Mouse (Mus musculus): ENCODE results near the gene Dph5. TPM values are rescaled to one million over a fixed set of nuclear protein-coding genes. Genes with fewer than 3 reads are reported as not detected.
"Not testable (repeated sequence)": the region's sequence is repeated elsewhere in the genome, so short reads cannot be mapped to it uniquely, and the experiment has no call there.

Gene Dph5
- polyA plus RNA-seq, 1 experiment from 2014 or later, result 24.2 TPM

- DNase-seq, result no peak
- Histone ChIP-seq H3K4me3 (replicated peaks; ENCODE audit: low read depth, low read length) (no peak overlapping the region), H3K9ac (replicated peaks; ENCODE audit: low read length) (no peak overlapping the region), H3K4me1 (ENCODE audit: control insufficient read depth, insufficient read depth, low read length) (0 out of 2 replicates have a peak, but pooled peaks cover 6% of the 10 kb centered on the region), H3K27ac (replicated peaks; ENCODE audit: low read depth, low read length) (no peak overlapping the region), H3K27me3 (ENCODE audit: control insufficient read depth, insufficient read depth, low read length) (no peaks in the 10 kb centered on the region), H3K4me2 (ENCODE audit: low read length) (no peak overlapping the region), H3K36me3 (ENCODE audit: control insufficient read depth, insufficient read depth, low read length) (no peaks in the 10 kb centered on the region), H3K9me3 (ENCODE audit: control insufficient read depth, low read length) (no peaks in the 10 kb centered on the region)
- WGBS, result 68% methylated on average over 10 of the region's 10 CpGs
- no peak for ATAC-seq (ENCODE audit: low FRiP score, low TSS enrichment)
Measured at GRCm38 (mm10) chr3:115855576-115855975, 32.1 kb upstream of the Dph5 start.

DNA sequence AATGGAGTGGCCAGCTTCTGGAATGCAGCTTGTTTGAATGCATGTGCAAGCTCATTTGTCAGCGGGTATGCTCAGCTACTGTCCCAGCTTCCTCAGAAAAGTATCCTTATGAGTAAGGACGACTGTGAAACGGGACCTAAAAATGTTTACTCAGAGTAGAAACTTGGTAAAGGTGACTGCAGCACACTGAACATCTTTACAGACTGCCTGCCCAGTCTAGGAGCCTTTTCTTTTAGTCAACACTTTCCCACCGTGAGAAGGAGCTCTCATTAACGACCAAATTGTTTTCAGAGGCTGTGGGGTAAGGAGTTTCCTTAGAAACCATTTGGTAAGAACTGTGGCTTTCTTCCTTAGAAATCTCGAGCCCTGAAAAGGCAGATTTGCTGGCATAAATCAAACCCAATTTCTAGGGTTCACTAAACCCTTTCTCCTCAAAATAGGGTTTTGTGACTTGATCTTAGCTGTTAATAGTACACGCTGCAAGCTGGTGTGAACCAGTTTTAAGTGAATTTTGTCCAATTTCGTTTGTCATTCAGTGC is 31.1 kb upstream of the Dph5 start:
- Histone ChIP-seq H3K27ac (replicated peaks; ENCODE audit: low read depth, low read length) (no peak overlapping the region), H3K9ac (replicated peaks; ENCODE audit: low read length) (no peak overlapping the region), H3K4me2 (ENCODE audit: low read length) (no peak overlapping the region), H3K36me3 (ENCODE audit: control insufficient read depth, insufficient read depth, low read length) (no peaks in the 10 kb centered on the region), H3K4me1 (ENCODE audit: control insufficient read depth, insufficient read depth, low read length) (0 out of 2 replicates have a peak, but pooled peaks cover 6% of the 10 kb centered on the region), H3K27me3 (ENCODE audit: control insufficient read depth, insufficient read depth, low read length) (no peaks in the 10 kb centered on the region), H3K4me3 (replicated peaks; ENCODE audit: low read depth, low read length) (no peak overlapping the region), H3K9me3 (ENCODE audit: control insufficient read depth, low read length) (no peaks in the 10 kb centered on the region)
- 12% methylated on average over 8 of the region's 8 CpGs for WGBS
- ATAC-seq (ENCODE audit: low FRiP score, low TSS enrichment), result no peak
- peak; percentile 54 for DNase-seq

DNA sequence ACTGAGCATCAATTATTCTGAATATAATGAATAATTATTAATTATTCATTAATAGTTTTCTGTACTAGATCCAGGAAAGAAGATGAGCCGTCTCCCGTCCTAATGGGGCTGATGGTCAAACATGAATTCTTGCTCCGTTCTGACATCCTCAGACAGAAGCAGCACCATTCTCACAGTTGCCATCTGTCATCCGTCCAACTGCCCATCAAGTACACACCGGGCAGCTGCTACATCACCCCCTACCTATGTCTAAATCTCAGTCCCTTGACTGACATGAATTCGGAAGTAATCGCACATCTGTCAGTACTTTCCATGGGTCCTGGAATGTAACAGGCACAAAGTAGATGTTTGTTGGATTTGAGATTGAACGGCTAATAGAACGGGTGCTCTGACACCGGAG is 30.2 kb upstream of the Dph5 start:
- H3K27me3 ChIP-seq (ENCODE audit: control insufficient read depth, insufficient read depth, low read length), result no peaks in the 10 kb centered on the region
- DNase-seq (no peak), ATAC-seq (ENCODE audit: low FRiP score, low TSS enrichment) (no peak; the same call in 1 of the 2 replicates)
- H3K9me3 ChIP-seq (ENCODE audit: control insufficient read depth, low read length), result no peaks in the 10 kb centered on the region
- 67% methylated on average over 10 of the region's 10 CpGs for WGBS
- no peak overlapping the region for H3K27ac ChIP-seq (replicated peaks; ENCODE audit: low read depth, low read length)
- no peak overlapping the region for H3K9ac ChIP-seq (replicated peaks; ENCODE audit: low read length)
- no peaks in the 10 kb centered on the region for H3K36me3 ChIP-seq (ENCODE audit: control insufficient read depth, insufficient read depth, low read length)
- H3K4me3 ChIP-seq (replicated peaks; ENCODE audit: low read depth, low read length), result no peak overlapping the region
- H3K4me2 ChIP-seq (ENCODE audit: low read length), result no peak overlapping the region
- 0 out of 2 replicates have a peak, but pooled peaks cover 6% of the 10 kb centered on the region for H3K4me1 ChIP-seq (ENCODE audit: control insufficient read depth, insufficient read depth, low read length)

DNA sequence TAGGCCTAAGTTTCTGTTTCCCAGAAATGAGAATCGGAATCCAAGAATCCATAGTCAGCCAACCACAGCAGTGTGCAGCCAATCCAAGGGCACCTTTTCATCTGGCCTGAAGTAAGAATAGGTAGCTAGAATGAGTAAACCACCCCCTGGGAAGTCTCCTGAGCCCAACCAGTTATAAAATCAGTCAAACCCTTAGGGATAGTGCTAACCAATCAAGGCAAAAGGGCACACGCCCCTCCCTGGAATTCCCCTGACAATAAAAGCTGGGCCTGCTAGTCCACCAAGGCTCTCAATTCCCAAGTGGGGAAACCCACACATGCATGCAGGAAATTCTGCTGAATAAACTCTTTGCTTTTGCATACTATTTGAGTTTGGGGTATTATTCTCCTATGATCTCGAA is 28.8 kb upstream of the Dph5 start:
- DNase-seq, result no peak
- Histone ChIP-seq H3K4me2 (ENCODE audit: low read length) (no peak overlapping the region), H3K4me1 (ENCODE audit: control insufficient read depth, insufficient read depth, low read length) (0 out of 2 replicates have a peak, but pooled peaks cover 6% of the 10 kb centered on the region), H3K9me3 (ENCODE audit: control insufficient read depth, low read length) (no peaks in the 10 kb centered on the region), H3K4me3 (replicated peaks; ENCODE audit: low read depth, low read length) (no peak overlapping the region), H3K9ac (replicated peaks; ENCODE audit: low read length) (no peak overlapping the region), H3K27me3 (ENCODE audit: control insufficient read depth, insufficient read depth, low read length) (no peaks in the 10 kb centered on the region), H3K36me3 (ENCODE audit: control insufficient read depth, insufficient read depth, low read length) (no peaks in the 10 kb centered on the region), H3K27ac (replicated peaks; ENCODE audit: low read depth, low read length) (no peak overlapping the region)
- no peak for ATAC-seq (ENCODE audit: low FRiP score, low TSS enrichment)
- WGBS, result 92% methylated on average over 3 of the region's 3 CpGs

DNA sequence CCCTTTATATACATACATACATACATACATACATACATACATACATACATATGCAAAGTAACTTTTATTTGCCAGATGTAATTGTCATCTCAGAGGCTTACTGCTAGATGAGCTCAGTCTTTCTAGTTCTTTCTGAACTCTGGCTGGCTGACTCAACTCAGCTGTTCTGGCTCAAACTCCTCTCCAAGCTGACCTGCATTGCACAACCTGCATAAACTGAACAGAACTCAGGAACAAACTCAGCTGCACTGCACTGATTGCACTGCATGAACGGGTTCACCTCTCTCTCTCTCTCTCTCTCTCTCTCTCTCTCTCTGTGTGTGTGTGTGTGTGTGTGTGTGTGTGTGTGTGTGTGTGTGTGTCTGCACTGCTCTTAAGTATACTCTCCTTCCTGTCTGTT is 26.9 kb upstream of the Dph5 start:
- DNase-seq; H3K9ac ChIP-seq (replicated peaks; ENCODE audit: low read length); H3K9me3 ChIP-seq (ENCODE audit: control insufficient read depth, low read length); H3K36me3 ChIP-seq (ENCODE audit: control insufficient read depth, insufficient read depth, low read length); H3K4me3 ChIP-seq (replicated peaks; ENCODE audit: low read depth, low read length); H3K4me2 ChIP-seq (ENCODE audit: low read length); H3K27ac ChIP-seq (replicated peaks; ENCODE audit: low read depth, low read length); H3K4me1 ChIP-seq (ENCODE audit: control insufficient read depth, insufficient read depth, low read length); ATAC-seq (ENCODE audit: low FRiP score, low TSS enrichment); H3K27me3 ChIP-seq (ENCODE audit: control insufficient read depth, insufficient read depth, low read length): not testable (repeated sequence)
- 89% methylated on average over 1 of the region's 1 CpGs for WGBS

GRCm38 (mm10) chr3:115863487-115863886 is 24.1 kb upstream of the Dph5 start:
- Histone ChIP-seq H3K27ac (replicated peaks; ENCODE audit: low read depth, low read length) (no peak overlapping the region), H3K4me2 (ENCODE audit: low read length) (no peak overlapping the region), H3K9ac (replicated peaks; ENCODE audit: low read length) (no peak overlapping the region), H3K4me3 (replicated peaks; ENCODE audit: low read depth, low read length) (no peak overlapping the region), H3K27me3 (ENCODE audit: control insufficient read depth, insufficient read depth, low read length) (no peaks in the 10 kb centered on the region), H3K36me3 (ENCODE audit: control insufficient read depth, insufficient read depth, low read length) (no peaks in the 10 kb centered on the region), H3K9me3 (ENCODE audit: control insufficient read depth, low read length) (no peaks in the 10 kb centered on the region), H3K4me1 (ENCODE audit: control insufficient read depth, insufficient read depth, low read length) (no peaks in the 10 kb centered on the region)
- DNase-seq (no peak), ATAC-seq (ENCODE audit: low FRiP score, low TSS enrichment) (no peak)
- 77% methylated on average over 4 of the region's 4 CpGs for WGBS

- Histone ChIP-seq H3K4me2 (ENCODE audit: low read length) (no peak overlapping the region), H3K4me1 (ENCODE audit: control insufficient read depth, insufficient read depth, low read length) (no peaks in the 10 kb centered on the region), H3K27me3 (ENCODE audit: control insufficient read depth, insufficient read depth, low read length) (no peaks in the 10 kb centered on the region), H3K36me3 (ENCODE audit: control insufficient read depth, insufficient read depth, low read length) (no peaks in the 10 kb centered on the region), H3K4me3 (replicated peaks; ENCODE audit: low read depth, low read length) (no peak overlapping the region), H3K9me3 (ENCODE audit: control insufficient read depth, low read length) (no peaks in the 10 kb centered on the region), H3K27ac (replicated peaks; ENCODE audit: low read depth, low read length) (no peak overlapping the region), H3K9ac (replicated peaks; ENCODE audit: low read length) (no peak overlapping the region)
- 86% methylated on average over 4 of the region's 4 CpGs for WGBS
- DNase-seq, result no peak
- ATAC-seq (ENCODE audit: low FRiP score, low TSS enrichment), result no peak
Measured at GRCm38 (mm10) chr3:115867150-115867549, 20.5 kb upstream of the Dph5 start.

GRCm38 (mm10) chr3:115867901-115868300 is 19.7 kb upstream of the Dph5 start:
- H3K4me1 ChIP-seq (ENCODE audit: control insufficient read depth, insufficient read depth, low read length), result no peaks in the 10 kb centered on the region
- no peaks in the 10 kb centered on the region for H3K9me3 ChIP-seq (ENCODE audit: control insufficient read depth, low read length)
- no peak for ATAC-seq (ENCODE audit: low FRiP score, low TSS enrichment)
- no peaks in the 10 kb centered on the region for H3K36me3 ChIP-seq (ENCODE audit: control insufficient read depth, insufficient read depth, low read length)
- 84% methylated on average over 1 of the region's 1 CpGs for WGBS
- no peak overlapping the region for H3K4me2 ChIP-seq (ENCODE audit: low read length)
- no peak for DNase-seq
- no peak overlapping the region for H3K27ac ChIP-seq (replicated peaks; ENCODE audit: low read depth, low read length)
- no peaks in the 10 kb centered on the region for H3K27me3 ChIP-seq (ENCODE audit: control insufficient read depth, insufficient read depth, low read length)
- H3K9ac ChIP-seq (replicated peaks; ENCODE audit: low read length), result no peak overlapping the region
- H3K4me3 ChIP-seq (replicated peaks; ENCODE audit: low read depth, low read length), result no peak overlapping the region

DNA sequence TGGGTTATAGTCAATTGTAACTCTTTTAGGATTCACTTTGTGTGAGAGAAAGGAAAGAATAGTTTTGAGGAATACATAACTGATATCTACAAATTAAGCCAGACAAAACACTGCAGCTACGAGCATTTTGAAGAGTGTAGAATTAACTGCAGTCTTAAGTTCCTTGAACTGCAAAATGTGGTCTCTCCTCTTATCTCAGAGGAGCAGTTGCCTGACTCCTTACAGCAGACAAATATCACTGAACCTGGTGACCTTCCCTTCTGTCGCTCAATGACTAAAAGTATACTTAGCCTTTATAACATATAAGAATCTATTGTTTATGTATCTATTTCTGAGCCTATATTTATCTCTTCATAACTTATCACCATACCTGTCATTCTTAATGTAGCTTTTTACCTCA is 18.3 kb upstream of the Dph5 start:
- Histone ChIP-seq H3K27ac (replicated peaks; ENCODE audit: low read depth, low read length) (no peak overlapping the region), H3K9ac (replicated peaks; ENCODE audit: low read length) (no peak overlapping the region), H3K9me3 (ENCODE audit: control insufficient read depth, low read length) (no peaks in the 10 kb centered on the region), H3K4me3 (replicated peaks; ENCODE audit: low read depth, low read length) (no peak overlapping the region), H3K27me3 (ENCODE audit: control insufficient read depth, insufficient read depth, low read length) (no peaks in the 10 kb centered on the region), H3K4me1 (ENCODE audit: control insufficient read depth, insufficient read depth, low read length) (no peaks in the 10 kb centered on the region), H3K4me2 (ENCODE audit: low read length) (no peak overlapping the region), H3K36me3 (ENCODE audit: control insufficient read depth, insufficient read depth, low read length) (no peaks in the 10 kb centered on the region)
- ATAC-seq (ENCODE audit: low FRiP score, low TSS enrichment) (no peak), DNase-seq (no peak)
- WGBS, result 87% methylated on average over 2 of the region's 2 CpGs
